Mouse (Mus musculus) spleen, postnatal 4 days (tissue): ENCODE data around the gene Ints13.

Source experiments
- DNase-seq, 2 experiments: peaks; one replicate each; pipeline ENCODE4 v3.0.0; 2022; ENCODE audit warnings: low spot score in 2 of 2

Gene Ints13

DNA sequence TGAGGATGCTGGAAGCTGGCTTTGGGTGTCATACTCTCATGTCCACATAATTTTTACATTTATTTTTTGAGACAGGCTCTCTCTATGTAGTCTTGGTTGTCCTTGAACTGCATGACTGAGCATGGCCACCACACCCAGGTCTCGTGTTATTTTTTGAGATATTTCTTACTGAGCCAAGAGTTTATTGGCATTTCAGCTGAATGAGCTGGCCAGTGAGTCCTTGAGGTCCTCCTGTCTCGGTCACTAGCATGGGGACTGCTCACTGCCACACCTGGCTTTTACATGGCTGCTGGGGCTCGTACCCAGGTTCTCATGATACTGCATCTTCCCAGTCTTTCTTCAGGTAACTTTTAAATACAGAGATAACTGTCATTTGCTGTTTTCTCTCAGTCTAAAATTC lies 37.2 kb downstream of the Ints13 start:
- DNase-seq: no peak

DNA sequence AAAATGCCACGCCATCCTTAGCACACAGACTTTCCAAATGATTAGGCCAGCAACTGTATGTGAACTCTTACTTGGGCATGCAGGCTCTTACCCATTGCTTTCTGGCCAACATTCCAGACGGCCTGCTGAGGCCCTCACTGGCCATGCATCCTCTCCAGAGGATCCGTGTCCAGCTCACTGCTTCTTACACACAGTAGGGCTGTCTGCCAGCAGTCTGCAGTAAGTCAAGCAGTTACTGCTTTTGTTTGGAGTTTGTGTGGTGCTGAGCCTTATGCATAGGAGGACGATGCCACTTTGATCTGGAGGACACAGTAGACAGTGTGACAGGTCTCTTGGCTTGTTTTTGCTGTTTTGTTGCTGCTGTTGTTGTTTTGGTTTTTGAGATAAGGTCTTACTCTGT lies 39.0 kb downstream of the Ints13 start:
- no peak for DNase-seq

DNA sequence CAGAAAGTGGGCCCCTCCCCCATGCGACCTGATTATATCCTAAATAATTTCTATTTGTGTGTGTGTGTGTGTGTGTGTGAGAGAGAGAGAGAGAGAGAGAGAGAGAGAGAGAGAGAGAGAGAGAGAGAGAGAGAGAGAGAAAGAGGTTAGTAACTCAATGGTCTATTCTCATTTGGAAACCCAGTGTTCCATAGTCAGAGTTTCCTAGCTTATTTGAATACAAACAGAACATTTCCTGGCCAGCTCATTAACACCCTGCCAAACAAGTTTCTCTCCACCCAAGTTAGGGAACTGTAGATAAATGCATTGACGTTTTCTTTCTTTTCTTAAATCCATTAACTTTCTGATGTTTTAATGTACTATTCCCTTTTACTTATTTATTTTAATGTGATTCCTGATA lies 39.6 kb downstream of the Ints13 start:
- no peak for DNase-seq

DNA sequence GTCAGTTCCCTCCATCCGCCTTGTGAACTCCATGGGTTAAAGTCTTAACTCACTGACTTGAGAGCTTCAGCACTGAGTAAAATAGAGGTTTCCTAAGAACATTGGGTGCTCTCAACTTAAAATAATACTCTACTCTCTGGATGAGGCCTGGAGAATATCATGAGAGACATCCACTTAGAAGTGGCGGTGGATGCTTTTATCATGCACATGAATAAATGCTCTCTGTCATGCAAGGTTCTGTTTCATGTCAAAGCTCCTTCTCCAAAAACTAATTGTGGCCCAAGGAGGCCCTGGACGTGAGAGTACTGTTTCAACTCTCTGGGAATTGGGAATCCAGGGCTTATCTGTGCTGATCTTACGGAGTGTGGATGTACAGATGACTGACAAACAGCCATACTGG lies 40.5 kb downstream of the Ints13 start:
- DNase-seq: no peak

DNA sequence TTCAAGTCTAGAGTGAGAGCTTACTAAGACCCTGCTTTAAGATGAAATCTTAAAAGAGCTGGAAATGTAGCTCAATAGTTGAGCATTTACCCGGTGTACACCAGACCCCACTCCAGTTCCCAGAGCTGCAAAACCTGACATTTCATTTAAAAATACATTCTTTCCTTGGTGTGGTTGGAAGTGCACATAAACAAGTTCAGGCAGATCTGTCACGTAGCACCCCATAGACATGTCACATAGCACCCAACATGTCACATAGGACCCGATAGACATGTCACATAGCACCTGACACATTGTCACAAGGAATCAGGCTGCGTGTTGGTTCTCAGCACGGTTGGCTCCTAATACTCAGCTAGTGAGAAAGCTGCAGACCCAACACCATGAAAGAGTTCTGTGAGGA lies 42.1 kb downstream of the Ints13 start:
- no peak for DNase-seq

DNA sequence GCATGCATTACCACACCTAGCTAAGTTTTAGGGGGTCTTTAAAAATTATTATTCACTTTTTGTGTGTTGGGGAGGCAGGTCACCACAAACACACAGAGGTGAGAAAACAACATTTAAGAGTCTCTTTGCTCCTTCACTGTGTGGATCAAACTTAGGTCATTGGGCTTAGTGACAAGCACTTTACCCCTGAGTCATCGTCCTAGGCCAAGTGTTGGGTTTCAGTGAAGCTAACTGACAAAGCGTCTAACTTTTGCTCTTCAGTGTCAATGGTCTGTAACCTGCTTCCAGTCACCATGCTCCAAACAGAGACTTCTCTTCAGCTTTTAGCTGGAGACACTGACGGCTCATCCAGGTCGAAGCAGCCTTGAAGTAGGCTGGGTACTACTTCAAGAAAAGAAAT lies 44.5 kb downstream of the Ints13 start:
- DNase-seq: no peak

DNA sequence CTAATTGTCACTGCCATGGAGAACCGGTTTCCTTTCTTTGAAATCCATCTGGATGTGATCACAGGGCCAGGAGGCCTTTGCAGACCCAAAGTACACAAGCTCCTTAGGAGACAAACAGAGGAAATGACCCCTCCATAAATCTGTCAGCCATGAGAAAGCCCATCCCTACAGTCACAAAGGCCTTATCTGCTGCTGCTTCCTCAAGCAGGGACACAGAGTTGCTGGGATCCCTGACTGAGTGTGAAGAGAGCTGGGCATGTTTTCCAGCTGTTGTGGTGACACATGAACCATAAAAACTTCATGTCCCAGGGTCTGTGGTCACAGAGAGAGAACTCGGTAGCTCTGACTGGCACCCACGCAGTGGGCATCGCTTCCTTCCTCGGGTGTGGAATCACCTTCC lies 46.9 kb downstream of the Ints13 start:
- DNase-seq: no peak

DNA sequence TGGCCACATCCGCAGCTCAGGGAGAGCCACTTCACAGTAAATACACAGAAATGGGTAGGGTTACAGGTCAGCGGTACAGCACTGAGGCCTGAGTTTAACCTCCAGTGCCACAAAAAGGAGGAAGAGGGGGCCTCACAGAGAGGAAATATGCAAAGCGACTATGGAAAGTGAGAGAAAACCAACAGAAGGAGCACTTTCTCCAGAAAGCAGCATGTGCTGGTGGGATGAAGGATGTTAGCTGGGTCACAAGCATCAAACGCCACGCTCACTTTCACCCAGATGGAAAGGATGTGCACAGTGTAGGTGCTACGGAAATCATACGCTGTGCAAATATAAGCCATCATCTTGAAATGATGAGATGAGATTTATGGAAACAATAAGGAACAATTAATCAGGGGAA lies 47.3 kb downstream of the Ints13 start:
- DNase-seq: no peak

DNA sequence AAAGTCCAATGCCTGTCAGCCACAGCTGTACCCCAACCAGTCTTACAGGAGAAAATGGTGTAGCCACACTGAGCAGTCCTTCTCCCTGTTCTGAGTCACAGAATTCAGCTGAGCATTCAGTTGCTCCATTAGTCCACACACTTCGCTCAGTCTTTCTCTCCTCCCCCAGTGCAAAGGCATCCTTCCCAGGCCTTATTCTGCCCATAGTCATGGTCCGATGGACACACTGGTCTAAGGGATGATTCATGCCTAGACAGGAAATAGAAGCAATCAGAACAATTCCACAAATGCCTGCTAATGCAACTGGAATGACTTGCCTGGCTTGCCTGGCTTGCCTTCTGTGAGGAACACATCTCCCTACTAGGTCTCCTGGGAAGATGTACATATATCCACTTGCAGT lies 50.1 kb downstream of the Ints13 start:
- DNase-seq: no peak

DNA sequence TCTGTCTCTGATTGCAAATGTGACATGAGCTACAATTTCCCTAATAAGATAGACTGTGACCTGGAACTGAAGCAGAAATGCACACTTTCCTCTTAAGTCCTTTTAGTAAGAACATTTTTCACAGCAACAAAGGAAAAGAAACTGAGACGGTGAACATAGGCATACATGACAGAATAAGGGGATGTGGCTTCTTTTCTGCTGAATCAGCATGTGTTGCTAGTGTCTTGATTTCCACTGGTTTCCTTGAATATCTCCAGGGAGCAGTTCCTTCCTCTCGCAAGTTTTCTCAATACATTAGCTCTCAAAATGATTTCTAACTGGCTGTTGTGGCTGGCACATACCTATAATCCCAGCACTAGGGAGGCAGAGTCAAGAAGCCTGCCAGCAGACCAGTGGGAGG lies 52.1 kb downstream of the Ints13 start:
- DNase-seq: no peak

DNA sequence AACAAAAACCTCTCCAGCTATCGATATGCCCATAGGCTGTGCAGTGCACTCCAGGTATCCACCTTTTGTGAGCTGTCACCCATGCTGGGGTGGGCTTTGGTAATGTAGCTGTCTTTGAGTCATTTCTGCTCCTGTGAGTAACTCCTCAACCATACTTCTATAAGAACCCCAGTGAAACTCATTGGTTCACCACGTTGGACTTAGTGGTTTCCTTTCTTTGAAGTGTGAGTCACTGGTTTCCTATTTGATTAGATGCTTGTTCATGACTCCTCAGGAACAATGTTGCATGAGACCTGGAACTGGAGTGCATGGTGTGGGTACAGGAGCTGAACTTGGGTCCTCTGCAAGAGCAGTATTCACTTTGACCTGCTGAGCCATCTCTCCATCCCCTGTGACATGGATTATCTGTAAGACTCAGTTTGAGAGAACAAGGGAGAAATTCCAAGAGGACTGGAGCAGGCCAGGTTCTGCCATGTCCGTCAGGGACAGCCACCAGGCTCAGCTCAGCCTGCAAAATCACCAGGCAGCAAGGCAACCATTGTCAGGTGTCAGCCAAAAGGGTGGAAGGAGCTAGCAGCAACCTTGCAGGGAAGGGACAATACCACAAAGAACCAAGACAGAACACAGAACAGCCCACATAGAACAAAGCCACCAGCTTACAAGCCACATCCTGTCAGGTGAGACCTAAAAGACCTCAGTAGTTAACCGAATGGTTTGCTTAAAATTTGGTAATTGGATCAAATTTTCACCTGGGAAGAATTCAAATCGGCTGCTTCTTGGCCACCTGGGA lies 56.0 kb downstream of the Ints13 start:
- DNase-seq: no peak

DNA sequence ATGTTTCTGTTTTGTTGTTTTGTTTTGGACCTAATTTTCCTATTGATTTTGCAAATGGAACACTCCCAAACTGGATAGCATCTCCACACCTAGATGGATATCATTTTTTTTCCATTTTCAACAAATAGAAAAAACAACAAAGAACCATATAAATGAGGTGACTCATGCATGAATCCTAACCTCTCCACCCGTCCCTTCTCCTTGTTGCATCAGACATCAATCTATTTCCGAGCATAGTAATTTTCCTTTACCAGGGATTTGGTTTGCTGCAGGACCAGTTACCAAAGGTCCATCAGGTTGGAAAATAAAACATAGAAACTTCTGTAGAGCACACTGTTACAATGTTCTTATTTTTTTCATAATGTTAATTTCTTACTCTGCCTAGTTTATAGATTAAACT lies 58.6 kb downstream of the Ints13 start:
- DNase-seq: no peak

DNA sequence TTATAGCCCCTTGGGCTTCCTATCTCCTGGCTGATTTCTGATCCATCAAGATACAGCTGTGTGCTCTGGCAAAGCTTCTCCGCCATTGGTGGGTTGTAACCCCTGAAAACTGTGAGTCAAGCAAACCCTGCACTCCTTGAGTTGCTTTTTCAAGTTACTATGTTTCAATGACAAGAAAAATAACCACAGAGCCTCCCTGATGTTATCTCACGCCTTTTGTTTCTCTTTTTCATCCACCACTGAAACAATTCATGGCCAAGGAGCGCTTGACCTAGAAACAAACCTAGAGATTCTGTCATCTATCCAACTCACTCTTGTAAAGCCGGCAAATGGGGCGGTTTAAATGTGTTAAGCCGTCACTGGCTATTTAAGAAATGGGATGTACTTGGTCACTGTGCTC lies 61.7 kb downstream of the Ints13 start:
- DNase-seq: no peak

DNA sequence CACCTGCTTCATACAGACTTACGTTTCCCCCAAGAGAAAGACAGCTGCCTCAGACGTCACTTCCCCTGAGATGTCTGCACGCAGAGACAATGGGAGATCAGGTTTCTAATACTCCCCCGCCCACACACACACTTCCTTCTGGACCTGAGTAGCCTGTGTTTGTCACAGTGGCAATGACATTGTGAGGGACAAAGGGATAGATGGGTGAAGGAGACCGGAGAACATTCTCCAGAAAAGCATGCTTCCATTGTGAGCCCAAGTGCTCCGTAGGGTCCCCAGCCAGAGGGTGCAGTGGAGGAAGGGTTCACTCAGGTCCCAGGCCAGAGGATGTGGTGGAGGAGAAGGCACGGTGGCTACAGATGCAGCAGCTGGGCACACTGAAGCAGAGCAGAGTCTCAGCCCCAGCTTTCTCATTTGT lies 63.1 kb downstream of the Ints13 start:
- peak in 1 of 2 experiments; percentile 26 for DNase-seq

DNA sequence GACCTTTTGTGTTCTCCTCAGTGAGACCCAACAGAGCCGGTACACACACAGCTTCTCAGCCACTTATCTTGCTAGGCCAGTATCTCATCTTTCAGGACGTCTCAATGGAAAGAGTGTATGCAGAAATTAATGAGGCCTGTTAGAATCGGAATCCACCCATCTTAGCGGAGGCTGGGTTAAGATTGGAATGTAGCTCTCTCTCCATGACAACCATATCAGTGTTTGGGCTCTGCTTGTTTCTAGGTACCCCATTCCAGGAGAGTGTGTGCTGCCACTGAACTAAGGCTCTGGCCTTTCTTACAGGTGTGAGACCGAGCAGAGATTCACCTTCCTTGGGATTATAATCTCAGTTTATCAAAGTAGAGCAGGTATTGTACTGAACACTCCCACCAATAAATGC lies 63.7 kb downstream of the Ints13 start:
- no peak for DNase-seq

DNA sequence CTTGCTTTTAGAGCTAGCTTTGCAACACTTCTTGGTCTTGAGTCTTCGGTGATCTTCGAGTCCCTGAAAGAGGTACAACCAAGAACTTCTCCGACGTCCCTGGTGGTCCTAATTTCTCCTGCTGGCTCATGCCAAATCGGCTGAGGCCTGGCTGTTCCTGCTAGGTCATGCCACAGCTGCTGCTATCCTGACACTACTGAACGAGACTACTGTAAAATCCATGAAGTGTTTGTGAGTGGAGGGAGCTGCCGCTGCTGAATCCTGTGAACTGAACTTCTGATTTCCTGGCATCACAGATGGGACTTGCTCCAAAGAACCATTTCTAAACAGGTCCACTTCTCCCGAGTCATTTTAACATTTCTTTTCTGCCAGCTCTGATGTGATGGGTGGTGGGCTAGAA lies 64.3 kb downstream of the Ints13 start:
- DNase-seq: no peak

DNA sequence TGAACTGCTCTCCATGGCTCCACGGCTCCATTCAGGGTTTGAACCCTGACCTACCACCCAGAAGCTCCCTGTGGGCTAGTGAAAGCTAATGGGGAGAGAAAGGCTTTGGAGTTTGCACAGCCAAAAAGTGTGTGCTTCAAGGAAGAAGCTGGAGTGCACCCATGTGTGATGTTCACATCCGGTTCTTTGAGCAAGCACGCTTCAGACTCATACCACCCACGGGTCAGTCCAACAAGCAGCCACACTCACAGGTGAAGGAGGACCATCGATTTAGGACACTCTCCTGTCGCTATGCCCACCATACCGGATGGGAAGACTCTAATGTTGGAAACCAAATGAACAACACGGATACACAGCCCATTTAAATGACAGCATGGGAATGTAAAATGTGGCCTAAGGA lies 66.1 kb downstream of the Ints13 start:
- no peak for DNase-seq

DNA sequence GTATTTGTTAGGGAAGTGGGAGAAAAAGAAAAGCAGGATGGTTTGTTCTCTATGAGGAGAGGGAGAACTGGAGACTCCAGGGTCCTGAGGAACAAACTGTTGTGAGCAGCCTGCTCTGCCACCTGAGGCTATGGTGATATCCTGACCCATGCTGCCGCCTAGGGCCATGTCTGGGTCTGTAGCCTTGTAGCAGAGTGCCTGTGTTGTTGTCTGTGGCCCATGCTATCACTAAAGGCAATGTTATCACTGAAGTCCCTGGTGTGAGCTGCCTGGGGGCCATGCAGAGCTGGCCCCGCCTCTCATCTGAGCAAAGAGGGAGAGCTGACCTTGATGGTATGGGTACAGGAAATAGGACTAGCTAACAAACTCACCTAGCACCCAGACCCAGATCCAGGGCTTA lies 67.7 kb downstream of the Ints13 start:
- no peak for DNase-seq

DNA sequence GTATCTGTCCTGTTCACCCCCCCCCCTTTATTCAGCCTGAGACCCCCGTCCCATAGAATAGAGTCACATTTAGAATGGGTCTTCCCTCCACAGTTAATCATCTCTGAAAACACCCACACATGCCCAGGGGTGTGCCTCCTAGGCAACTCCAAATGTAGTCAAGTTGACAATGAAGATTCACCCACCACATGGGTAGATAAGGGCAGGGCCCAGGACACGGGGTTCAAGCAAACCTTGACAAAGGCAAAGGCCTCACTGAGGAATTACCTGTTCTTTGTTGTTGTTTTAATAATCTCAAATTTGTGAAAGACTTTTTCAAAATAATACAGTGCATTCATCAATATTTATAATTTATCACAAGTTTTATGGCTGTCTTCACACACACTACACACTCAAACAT lies 73.2 kb downstream of the Ints13 start:
- DNase-seq: no peak

DNA sequence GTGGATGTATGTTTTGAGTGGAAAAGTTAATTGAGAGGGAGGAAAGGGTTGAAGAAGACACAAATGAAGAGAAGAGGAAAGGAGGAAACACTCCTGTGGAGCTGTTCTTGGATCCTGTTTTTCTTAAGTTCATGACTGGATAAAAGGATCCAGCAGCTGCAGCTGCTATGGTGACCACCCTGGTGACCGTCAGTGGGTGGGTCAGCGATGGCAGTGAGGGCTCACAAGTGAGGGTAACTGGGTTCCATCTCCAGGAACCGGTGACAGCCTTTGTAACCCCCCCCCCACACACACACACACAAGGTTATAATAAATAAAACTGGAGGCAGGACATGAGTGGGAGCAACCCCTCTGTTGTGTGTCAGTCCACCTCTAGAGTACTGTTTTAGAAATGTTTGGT lies 74.8 kb downstream of the Ints13 start:
- DNase-seq: no peak

DNA sequence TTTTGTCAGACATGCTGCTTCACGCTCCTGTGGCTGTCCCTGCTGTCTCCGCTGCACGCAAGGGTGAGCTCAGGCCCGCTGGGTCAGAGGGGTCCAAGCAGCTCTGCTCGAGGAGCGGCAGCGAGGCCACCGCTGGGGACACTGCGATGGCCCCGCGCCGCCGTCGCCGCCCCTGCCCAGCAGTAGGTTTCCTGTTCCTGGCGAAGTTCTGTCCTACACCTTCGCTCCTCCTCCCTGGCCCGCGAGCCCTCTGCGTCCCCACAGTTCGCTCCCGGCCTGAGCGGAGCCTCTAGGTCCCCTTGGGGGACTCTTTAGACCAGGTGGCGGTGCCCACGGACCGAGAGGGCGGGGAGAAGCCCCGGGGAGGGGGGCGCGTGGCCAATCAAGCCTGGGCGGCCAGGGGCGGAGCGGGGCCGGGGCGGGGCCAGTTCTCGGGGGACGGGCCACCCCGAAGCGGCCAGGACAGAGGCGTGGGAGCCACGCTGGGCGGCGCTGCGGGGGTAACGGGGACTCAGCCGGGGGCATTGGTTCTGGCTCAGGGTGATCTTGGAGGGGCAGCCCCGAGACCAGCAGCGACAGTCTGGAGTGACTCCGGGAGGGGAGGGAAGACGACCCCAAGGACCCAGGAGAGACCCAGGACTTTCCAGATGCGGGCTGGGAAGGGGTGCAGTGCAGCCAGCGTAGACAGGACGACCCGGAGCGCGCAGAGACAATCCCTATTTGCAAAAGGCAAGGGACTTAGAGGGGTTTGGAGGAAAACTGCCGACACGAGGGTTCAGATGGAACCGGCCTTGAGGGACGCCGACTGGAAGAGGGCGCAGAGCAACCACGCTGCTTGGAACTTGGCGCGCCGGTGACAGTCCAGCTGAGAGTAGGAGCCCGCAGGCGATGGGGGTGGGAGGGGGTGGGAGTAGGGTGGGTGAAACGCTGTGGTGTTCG lies 75.5 kb downstream of the Ints13 start, which contains the start of gene Itpr2:
Gene Itpr2, minus strand, starts transcription at position 358 of the 939 bp plus-strand sequence.
- DNase-seq: peak; percentile 88 to 93

DNA sequence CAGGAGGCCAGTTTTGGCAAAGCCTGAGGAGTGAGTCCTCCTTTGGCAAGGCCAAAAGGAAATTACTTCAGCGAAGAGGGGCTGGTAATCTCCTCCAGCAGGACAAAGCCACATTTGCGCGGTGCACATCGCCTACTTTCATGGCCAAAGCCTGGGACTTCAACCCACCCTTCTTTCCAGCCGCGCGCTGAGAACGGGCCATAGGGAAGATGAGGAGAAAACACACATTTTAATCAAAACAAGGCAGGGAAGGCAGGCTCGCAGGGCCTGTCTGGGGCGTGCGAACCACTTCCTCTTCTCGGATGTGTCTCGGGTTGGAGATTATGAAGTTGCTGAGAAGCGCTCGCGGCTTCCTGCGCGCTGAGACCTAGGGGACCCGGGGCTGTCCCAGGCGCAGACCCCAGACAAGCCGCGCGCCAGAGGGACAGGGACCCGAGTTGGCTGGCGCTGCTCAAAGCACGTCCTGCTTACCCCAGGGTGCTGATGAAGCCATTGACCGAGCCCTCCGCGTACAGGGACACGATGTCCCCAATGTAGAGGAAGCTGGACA lies 76.2 kb downstream of the Ints13 start:
- DNase-seq: peak; percentile 62 to 83

DNA sequence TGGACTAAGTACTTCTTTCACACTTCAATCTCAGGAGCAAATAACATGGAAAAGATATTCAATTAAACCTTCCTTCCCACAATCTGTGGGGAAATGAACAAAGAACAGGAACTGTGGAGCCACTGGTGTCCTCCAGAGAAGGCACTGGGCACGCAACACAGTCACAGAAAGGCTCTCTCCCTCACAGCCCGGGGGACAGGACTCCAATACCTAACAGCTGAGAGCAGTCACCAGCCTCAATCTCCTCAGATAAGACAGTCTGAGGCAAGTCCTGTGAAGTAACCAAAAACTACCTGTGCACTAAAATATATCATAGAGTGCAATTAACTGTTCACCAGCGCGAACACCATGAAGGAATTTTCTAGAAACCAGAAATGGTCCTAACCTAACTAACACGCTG lies 76.9 kb downstream of the Ints13 start:
- DNase-seq: no peak
